ENCODE assay signal across 8 mouse cellular contexts in the genomic region with DNA sequence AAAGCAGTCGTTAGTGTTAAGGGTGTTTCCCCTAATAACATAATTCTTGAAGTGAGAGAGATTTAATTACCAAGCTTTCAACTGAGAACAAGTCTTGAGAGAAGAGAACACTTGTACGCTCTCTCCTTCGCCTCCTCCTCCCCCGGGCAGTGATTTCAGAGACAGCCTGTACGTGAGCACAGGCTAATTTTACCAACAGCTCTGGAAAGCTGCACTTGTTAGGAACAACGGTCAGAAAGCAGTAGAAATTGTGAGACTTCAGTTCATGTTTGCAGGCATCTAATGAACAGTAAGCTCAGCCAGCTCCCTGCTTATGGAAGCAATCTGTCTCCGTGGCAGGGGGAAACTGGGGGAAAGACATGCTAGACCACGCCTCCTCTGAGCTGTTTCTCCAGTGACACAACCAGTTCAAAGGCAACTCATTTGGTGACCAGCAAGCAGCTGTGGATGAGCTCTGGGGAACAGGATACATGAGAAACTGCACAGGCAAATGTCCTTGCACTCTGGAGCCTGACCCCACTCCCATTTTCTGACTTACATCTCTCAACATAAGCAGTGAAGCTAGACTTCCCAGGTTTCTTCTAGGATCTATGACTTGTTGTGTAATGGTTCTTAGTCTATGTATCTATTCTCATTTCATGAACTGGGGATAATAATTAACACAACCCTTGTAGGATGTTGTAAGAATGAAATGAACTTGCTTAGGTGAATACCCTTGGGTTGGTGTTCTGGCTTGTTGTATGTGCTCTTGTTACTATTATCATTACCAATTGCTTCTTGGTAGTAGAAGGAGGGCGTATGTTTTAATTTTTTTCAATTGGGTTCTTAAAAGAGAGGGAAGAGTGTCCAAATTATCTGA.
A peak's percentile ranks its signal among the peaks of the same experiment; 100 is the strongest.
DNase-seq lines count a peak whose midpoint lies in the region; ATAC-seq and TF ChIP-seq lines count a peak whose summit lies in the region.

No protein-coding gene starts in this region.

- TF ChIP-seq POLR2A in small intestine, adult 2 months (IDR thresholded peaks at IDR 0.05; ENCODE audit: low read depth, low read length): no peak

- intact Hi-C loops in left cerebral cortex, postnatal 25 days (cut with DNase I): loop anchor here (1.0 to 5.0 kb wide), 4 partner anchors 14 to 271 kb away; no protein-coding TSS in a partner anchor

- WGBS in heart, embryonic 13.5 days: 36% methylated on average over 9 of the region's 9 CpGs
- 53% methylated on average over 9 of the region's 9 CpGs for WGBS in small intestine, adult 2 months

- H3ac ChIP-seq in C2C12 (ENCODE audit: control insufficient read depth, insufficient read length, low read depth): no peak overlapping the region

- peak overlapping the region; percentile 33; the same call in 1 of the 2 replicates for H3K4me2 ChIP-seq in heart, embryonic 13.5 days

- H3K4me3 ChIP-seq in C2C12 (ENCODE audit: insufficient read depth, poor library complexity, severe bottlenecking): no peak overlapping the region
- H3K4me3 ChIP-seq in heart, embryonic 13.5 days: no peak overlapping the region
- no peak overlapping the region for H3K4me3 ChIP-seq in small intestine, adult 2 months (ENCODE audit: low read depth, low read length)

- peaks cover 22% of the 10 kb centered on the region for H3K79me2 ChIP-seq in C2C12 (ENCODE audit: control insufficient read depth, insufficient read depth)

- peak overlapping the region; percentile 80 for H3K27ac ChIP-seq in heart, embryonic 13.5 days (replicated peaks)
- H3K27ac ChIP-seq in small intestine, adult 2 months (ENCODE audit: insufficient read depth, low read depth, low read length): peak overlapping the region; percentile 26; the same call in 1 of the 2 replicates

- H3K27me3 ChIP-seq in C2C12 (ENCODE audit: control insufficient read depth, insufficient read depth, insufficient read length): no peaks in the 10 kb centered on the region
- H3K27me3 ChIP-seq in heart, embryonic 13.5 days (replicated peaks): no peaks in the 10 kb centered on the region
- no peaks in the 10 kb centered on the region for H3K27me3 ChIP-seq in small intestine, adult 2 months (ENCODE audit: control insufficient read depth, insufficient read depth, low read length)

- H3K9ac ChIP-seq in heart, embryonic 13.5 days: peak overlapping the region; percentile 50; the same call in 1 of the 2 replicates

- H3K9me3 ChIP-seq in heart, embryonic 13.5 days: no peaks in the 10 kb centered on the region

- ATAC-seq in heart, embryonic 13.5 days (ENCODE audit: extremely low read depth, insufficient number of reproducible peaks, low FRiP score, low TSS enrichment): no peak
- no peak for ATAC-seq in CD4-positive, CD25-positive, alpha-beta regulatory T cell, adult 4 months

- peak; percentile 74 for DNase-seq in adrenal gland, adult 2 months
- DNase-seq in adrenal gland, adult 8-10 months: no peak
- DNase-seq in left cerebral cortex, postnatal 25 days (ENCODE audit: low spot score in 2 of 2): peak; percentile 77 to 96
- DNase-seq in gastrocnemius, postnatal 25 days: no peak

- peaks cover 13% of the 10 kb centered on the region for H3K79me3 ChIP-seq in C2C12 (ENCODE audit: low read depth)

- no peak for TF ChIP-seq CTCF in C2C12 (IDR thresholded peaks at IDR 0.05; ENCODE audit: control insufficient read depth, insufficient read depth, insufficient read length)
- no peak for TF ChIP-seq CTCF in small intestine, adult 2 months (IDR thresholded peaks at IDR 0.05; ENCODE audit: extremely low read depth, insufficient read length, insufficient replicate concordance, low read depth, low read length)

- H3K36me3 ChIP-seq in C2C12 (ENCODE audit: control insufficient read depth, insufficient read depth): no peaks in the 10 kb centered on the region
- H3K36me3 ChIP-seq in heart, embryonic 13.5 days: no peaks in the 10 kb centered on the region
- H3K36me3 ChIP-seq in small intestine, adult 2 months (ENCODE audit: control insufficient read depth, insufficient read depth, low read length): no peaks in the 10 kb centered on the region

- H3K4me1 ChIP-seq in heart, embryonic 13.5 days: peaks cover 58% of the 10 kb centered on the region
- H3K4me1 ChIP-seq in small intestine, adult 2 months (ENCODE audit: control insufficient read depth, insufficient read depth, insufficient read length, low read length): peaks cover 12% of the 10 kb centered on the region; the same call in 1 of the 2 replicates

TF ChIP-seq in C2C12, 6 proteins besides CTCF, POLR2A, EP300 and RAD21:
- TF ChIP-seq MYOG (IDR thresholded peaks at IDR 0.05; ENCODE audit: control insufficient read depth, extremely low read depth, insufficient read length) (no peak), MYOD1 (IDR thresholded peaks at IDR 0.05; ENCODE audit: control insufficient read depth, insufficient read length, low read depth) (peak; percentile 46)

Comparison
In these comparisons a context has a peak if more than half of its experiments do, and no peak if none do; other contexts are left out.
1. DNase-seq: peak in adrenal gland, adult 2 months (single experiment) and left cerebral cortex, postnatal 25 days (2 of 2); none in adrenal gland, adult 8-10 months (single experiment) and gastrocnemius, postnatal 25 days (single experiment).